Mouse (Mus musculus): Measurements from ENCODE around the gene Asphd1. TPM values are rescaled to one million over a fixed set of nuclear protein-coding genes. Genes with fewer than 3 reads are reported as not detected.

Gene Asphd1
- polyA plus RNA-seq (2012; rRNA removed), result 46.4 and 54.9 TPM in 2 replicates

GRCm38 (mm10) chr7:126949403-126949792 lies at the start of gene Asphd1:
TSS of gene Asphd1 (minus strand) at chr7:126949582.
- DNase-seq (ENCODE audit: extremely low spot score in 1 of 2, low spot score in 1 of 2), result peak; percentile 45 to 74

DNA sequence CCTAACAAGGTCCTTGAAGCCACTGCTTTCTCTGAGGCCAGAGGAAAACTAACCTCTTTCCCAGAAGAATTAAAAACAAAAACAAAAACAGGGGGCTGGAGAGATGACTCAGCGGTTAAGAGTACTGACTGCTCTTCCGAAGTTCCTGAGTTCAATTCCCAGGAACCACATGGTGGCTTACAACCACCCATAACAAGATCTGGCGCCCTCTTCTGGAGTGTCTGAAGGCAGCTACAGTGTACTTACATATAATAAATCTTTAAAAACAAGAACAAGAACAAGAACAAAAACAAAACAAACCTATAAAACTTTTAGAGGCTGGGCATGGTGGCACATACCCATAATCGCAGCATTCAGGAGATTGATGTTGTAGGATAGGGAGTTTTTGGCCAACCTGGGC lies 47.1 kb upstream of the Asphd1 start:
- DNase-seq (ENCODE audit: extremely low spot score in 1 of 2, low spot score in 1 of 2), result no peak

DNA sequence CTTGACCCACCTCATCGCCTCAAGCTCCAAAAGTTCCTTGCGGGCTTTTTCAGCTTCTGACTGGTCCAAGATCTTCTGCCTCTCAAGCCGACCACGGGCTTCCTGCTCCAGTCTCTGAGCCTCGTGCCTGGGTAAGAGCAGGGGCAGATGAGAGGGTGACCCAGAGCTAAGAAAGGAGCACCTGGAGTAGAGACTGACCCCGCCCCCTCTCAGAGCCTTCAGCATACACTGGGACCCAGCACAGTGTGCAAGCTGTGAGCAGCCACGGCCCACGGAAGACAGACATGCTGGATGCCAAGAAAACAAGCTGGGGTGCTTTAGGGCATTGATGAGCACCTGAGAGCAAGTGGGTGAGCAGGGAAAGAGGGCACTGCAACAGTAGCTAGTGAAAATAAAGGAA lies 39.4 kb upstream of the Asphd1 start:
- no peak for DNase-seq (ENCODE audit: extremely low spot score in 1 of 2, low spot score in 1 of 2)

DNA sequence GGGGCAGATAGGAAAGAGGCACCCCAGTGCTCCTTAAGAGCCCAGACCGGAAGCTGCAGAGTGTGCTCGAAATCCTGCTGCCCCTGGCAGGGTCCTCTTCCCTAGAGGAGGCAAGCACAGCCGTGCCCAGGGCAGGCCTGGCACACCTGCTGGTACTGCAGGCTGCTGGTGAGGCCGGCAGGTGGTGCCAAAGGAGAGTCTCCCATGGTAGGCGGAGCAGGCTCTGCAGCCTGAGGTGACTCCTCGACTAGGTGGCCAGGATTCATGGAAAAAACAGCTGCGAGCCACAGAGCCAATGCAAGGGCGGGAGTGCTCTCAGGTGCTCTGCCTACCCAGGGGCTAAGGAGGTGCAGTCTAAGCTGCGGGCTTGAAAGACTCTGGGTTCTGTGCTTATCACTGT lies 36.9 kb upstream of the Asphd1 start:
- DNase-seq (ENCODE audit: extremely low spot score in 1 of 2, low spot score in 1 of 2), result peak in 1 of 2 experiments; percentile 56

DNA sequence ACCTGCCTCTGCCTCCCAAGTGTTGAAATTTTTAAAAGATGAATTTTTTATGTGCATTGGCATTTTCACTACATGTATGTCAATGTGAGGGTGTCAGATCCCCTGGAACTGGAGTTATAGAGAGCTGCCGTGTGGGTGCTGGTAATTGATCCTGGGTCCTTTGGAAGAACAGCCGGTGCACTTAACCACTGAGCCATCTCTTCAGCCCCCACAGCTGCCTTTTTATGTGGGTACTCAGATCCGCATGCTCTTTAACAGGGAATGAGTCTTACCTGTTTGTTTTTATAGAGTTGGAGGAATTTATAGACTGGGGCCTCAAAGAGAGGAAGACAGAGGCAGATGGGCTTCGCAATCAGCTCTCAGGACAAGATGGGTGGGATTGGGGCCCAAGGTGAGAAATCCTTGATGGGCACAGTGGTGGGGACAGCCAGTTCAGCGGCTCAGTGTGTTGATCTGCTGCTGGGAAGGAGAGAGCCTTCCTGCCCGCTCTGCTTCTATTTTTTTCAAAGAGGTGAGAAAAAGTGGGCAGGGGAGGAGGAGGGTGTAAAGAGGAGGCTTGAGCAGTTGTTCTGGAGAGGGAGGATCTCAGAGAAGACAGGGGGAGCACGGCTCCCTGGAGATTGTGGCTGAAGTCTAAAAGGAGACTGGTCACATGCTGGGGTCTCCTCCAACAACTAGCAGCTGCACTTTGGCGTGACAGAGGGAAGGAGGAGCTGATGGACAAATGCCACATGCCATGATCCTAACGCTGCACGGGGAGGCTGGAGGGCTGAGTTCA lies 35.5 kb upstream of the Asphd1 start:
- DNase-seq (ENCODE audit: extremely low spot score in 1 of 2, low spot score in 1 of 2), result peak in 1 of 2 experiments; percentile 74

- DNase-seq (ENCODE audit: extremely low spot score in 1 of 2, low spot score in 1 of 2), result no peak
Observed at GRCm38 (mm10) chr7:126983113-126983512, 33.7 kb upstream of the Asphd1 start.

- no peak for DNase-seq (ENCODE audit: extremely low spot score in 1 of 2, low spot score in 1 of 2)
Observed at GRCm38 (mm10) chr7:126982054-126982453, 32.7 kb upstream of the Asphd1 start.

GRCm38 (mm10) chr7:126981601-126982000 lies 32.2 kb upstream of the Asphd1 start:
- DNase-seq (ENCODE audit: extremely low spot score in 1 of 2, low spot score in 1 of 2), result no peak

DNA sequence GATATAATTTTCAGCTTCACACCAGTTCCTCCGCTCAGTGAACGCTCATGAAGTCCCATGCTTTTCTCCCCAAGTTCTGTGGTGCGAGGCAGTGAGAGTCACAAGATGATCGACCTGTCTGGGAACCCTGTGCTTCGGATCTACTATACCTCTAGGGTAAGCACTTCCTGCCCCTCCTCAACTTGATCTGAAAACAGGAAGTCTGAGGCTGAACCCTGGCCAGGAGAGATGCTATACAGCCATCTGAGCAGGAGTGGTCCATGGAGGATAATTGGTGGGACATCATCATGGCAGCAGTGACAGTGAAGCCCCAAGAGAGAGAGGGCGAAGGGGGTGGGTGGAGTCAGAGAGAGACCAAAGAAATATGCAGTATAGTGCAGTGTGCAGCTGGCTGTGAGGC lies 29.5 kb upstream of the Asphd1 start:
- no peak for DNase-seq (ENCODE audit: extremely low spot score in 1 of 2, low spot score in 1 of 2)

- no peak for DNase-seq (ENCODE audit: extremely low spot score in 1 of 2, low spot score in 1 of 2)
Observed at GRCm38 (mm10) chr7:126976878-126977459, 27.6 kb upstream of the Asphd1 start.

DNA sequence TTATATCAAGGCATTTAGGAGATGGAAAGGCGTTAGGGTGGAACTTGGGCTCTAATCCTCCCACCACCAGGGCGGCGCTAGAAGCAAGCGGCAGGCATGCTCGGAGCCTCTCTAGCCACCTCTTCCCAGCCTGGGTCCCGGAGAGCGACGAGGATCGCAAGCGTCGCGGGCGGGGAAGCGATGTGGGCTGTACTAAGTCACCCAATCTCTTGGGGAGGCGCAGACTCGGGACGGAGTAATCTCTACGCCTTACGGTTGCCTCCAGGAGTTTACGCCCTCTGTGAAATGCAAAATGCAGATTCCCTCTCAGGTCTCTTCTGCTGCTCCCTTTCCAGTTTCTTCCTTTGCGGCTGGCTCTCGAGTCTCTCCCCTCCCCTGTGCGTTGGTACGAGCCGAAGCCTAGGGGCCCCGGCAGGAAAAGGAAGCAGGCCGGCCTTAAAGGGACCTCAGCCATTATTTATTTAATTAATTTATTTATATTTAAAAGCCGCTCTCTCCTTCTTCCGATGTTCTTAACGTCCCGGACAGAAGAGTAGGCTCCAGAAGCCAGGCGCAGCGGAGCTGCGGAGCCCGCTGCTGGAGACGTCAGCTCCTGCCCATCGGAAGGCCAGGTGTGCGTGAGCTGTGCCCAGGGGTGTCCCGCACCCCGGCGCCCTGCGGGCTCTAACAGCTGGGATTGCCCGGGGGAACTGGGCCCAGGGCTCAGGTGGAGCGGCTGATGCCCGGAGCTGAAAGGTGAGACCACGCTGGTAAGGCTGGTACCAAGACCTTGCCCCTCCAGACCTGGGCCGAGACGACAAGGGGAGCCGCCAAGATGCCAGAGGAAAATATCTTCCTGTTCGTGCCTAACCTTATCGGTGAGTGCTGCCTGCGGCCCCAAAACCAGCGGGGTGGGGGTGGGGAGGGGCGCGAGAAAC lies 26.8 kb upstream of the Asphd1 start, which contains the start of gene Cdiptos:
Cdiptos (minus strand) TSS at position 149 of the 917 bp plus-strand sequence.
- DNase-seq (ENCODE audit: extremely low spot score in 1 of 2, low spot score in 1 of 2), result peak; percentile 88 to 98

GRCm38 (mm10) chr7:126975893-126975949 lies 26.3 kb upstream of the Asphd1 start, which contains the start of gene Cdipt:
TSS of gene Cdipt (plus strand) at chr7:126975914.
- no peak for DNase-seq (ENCODE audit: extremely low spot score in 1 of 2, low spot score in 1 of 2)

DNA sequence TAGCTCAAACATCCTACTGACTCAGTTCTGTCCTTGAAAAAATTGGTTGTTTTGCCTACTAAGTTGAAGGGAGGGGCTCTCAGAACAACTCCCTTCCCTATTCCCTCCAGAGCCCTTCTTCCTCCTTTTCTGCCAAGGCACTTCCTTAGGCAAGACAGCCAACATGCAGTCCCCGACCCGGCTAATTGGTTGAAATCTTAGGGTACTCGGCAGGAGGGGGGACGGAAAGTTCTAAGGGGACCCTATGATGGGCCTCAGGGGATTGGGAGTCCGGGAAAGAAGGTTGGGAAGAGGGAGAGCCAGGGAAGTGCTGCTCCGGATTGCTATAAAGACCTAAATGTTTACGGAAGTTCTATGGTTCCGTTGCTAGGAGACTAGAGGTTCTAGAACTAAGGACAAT lies 26.1 kb upstream of the Asphd1 start:
- no peak for DNase-seq (ENCODE audit: extremely low spot score in 1 of 2, low spot score in 1 of 2)

DNA sequence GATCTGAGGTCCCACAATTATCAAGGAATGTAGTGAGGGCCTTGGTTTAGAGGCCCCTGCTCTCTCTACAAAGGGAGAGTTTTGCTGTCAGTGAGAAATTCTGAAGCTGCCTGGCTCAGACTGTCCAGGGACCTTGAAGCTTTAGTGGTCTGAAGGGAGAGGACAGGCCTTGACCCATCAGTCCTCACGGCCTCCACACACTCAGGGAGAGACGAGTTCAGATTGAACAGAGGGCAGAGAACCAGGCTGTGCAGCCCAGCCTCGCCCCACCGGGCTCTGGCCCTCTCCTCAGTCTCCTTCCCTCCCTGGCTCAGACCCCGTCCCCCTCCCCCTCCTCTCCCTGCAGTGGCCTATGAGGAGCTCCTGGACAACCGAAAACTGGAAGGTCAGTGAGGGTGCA lies 18.0 kb upstream of the Asphd1 start:
- no peak for DNase-seq (ENCODE audit: extremely low spot score in 1 of 2, low spot score in 1 of 2)

DNA sequence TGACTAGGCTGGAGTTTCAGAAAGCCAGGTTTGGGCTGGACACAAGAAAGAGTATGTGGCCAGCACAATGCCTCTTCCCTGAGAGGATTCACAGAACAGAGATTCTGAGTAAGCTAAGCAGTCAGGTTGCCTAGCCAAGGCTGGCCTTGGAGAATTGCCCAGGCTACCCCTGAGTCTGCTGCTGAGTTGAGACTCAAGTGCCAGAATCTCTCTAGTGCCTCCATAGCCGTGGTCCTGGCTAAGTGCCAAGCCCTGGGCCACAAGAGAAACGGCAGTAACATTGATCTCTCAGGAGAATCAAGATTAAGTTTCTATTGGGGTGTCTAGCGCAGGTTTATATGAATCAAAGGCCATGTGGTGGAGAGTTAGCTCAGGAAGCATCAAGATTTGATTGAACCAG lies 16.2 kb upstream of the Asphd1 start:
- no peak for DNase-seq (ENCODE audit: extremely low spot score in 1 of 2, low spot score in 1 of 2)

DNA sequence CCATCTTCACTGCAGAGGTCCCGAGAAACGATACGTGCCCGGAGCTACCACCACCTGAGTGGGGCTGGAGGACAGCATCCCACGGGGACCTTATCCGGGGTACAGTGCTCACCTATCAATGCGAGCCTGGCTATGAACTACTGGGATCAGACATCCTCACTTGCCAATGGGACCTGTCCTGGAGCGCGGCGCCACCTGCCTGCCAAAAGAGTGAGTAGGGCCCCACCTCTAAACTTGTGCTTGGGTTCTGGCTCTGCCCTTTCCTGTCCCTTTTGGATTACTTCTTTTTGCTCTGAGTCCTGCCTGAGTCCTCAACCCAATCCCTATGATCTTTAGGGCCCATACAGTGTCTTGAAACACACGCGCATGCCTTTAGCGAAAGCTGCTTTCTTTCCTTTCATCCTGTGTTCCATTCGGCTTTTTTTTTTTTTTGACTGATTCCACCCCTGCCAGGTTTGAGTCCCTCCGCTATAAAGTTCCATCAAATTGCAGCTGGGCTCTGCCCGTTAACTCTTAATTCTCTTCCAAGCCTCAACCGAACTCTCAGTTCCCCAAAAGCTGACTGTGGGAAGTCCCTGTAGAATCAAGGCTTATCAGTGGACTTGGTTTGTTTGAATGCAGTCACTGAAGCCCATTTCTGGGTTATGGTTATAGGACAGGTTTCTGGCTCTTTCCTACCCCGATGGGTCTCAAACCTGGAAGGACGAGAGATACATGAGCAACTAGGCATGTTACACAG lies 14.3 kb upstream of the Asphd1 start:
- no peak for DNase-seq (ENCODE audit: extremely low spot score in 1 of 2, low spot score in 1 of 2)

- DNase-seq (ENCODE audit: extremely low spot score in 1 of 2, low spot score in 1 of 2), result peak in 1 of 2 experiments; percentile 41
Observed at GRCm38 (mm10) chr7:126961965-126962364, 12.6 kb upstream of the Asphd1 start.

- DNase-seq (ENCODE audit: extremely low spot score in 1 of 2, low spot score in 1 of 2), result peak in 1 of 2 experiments; percentile 37
Observed at GRCm38 (mm10) chr7:126961095-126961494, 11.7 kb upstream of the Asphd1 start.

GRCm38 (mm10) chr7:126959780-126960179 lies 10.4 kb upstream of the Asphd1 start:
- no peak for DNase-seq (ENCODE audit: extremely low spot score in 1 of 2, low spot score in 1 of 2)

- no peak for DNase-seq (ENCODE audit: extremely low spot score in 1 of 2, low spot score in 1 of 2)
Observed at GRCm38 (mm10) chr7:126955125-126955524, 5.7 kb upstream of the Asphd1 start.

GRCm38 (mm10) chr7:126952646-126953045 lies 3.3 kb upstream of the Asphd1 start:
- DNase-seq (ENCODE audit: extremely low spot score in 1 of 2, low spot score in 1 of 2), result no peak
